Comparison of ENCODE assay signal across 25 mouse cellular contexts in the genomic region with DNA sequence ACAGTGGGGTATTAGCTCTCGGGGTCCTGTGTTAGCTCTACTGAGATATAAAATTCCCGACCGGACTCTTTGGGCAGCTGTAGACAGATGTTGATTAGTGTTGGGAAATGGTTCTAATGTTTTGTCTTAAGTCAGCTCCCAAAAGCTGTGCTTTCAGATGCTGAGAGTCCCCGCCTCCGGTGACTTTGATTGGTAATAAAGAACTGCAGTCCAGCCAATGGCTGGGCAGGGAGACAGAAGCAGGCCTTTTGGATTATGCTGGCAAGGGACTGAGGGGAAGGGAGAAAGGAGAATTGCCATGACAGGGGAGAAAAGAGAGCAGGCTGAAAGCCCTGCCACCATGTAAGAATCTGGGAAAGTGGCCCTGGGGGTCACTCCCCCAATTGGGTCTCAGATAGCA.
DNase-seq lines count a peak whose midpoint lies in the region; ATAC-seq and TF ChIP-seq lines count a peak whose summit lies in the region.
"Had no signal": no experiment of that assay in that cellular context is flagged by ENCODE, and none has a peak within 500 bp of the region (broad histone marks: within the 10 kb centered on the region; RNA-seq: fewer than 3 reads in every experiment).

No protein-coding gene starts in this region.

- peak; percentile 23 for DNase-seq in embryonic facial prominence, embryonic 11.5 days (ENCODE audit: low spot score)
- DNase-seq in embryonic facial prominence, embryonic 10.5 days (ENCODE audit: low spot score) = no peak
- DNase-seq in kidney, postnatal 0 days (ENCODE audit: low spot score) = peak; percentile 29
- DNase-seq in kidney, postnatal 36 days = no peak
- peak; percentile 37 for DNase-seq in lung, postnatal 0 days (ENCODE audit: low spot score)
- no peak for DNase-seq in lung, adult 18-20 months
- DNase-seq in brain, embryonic 14.5 days (ENCODE audit: low read depth) = peak; percentile 37
- DNase-seq in adipocyte (ENCODE audit: low spot score) = no peak
- DNase-seq: adrenal gland, adult 2 months; adrenal gland, postnatal 25 days; cerebellum, adult 2 months; cerebellum, postnatal 10 days; forebrain, postnatal 0 days; gastrocnemius, postnatal 14 days; heart, adult 2 months; heart, postnatal 14 days had no signal

- TF ChIP-seq EP300 in lung, postnatal 0 days (IDR thresholded peaks at IDR 0.05) = no peak

- no peak for ATAC-seq in embryonic facial prominence, embryonic 11.5 days (replicated peaks; ENCODE audit: insufficient number of reproducible peaks, low FRiP score, low TSS enrichment, low read depth)
- no peak for ATAC-seq in kidney, postnatal 0 days (replicated peaks; ENCODE audit: low FRiP score, low read depth)
- no peak for ATAC-seq in lung, postnatal 0 days
- ATAC-seq: activated CD4-positive, CD25-positive, alpha-beta regulatory T cell, adult 4 months; forebrain, postnatal 0 days; hindbrain, postnatal 0 days; Patski had no signal

- no peak overlapping the region for H3K4me3 ChIP-seq in embryonic facial prominence, embryonic 11.5 days (ENCODE audit: low read depth, low read length)
- no peak overlapping the region for H3K4me3 ChIP-seq in embryonic facial prominence, embryonic 10.5 days
- no peak overlapping the region for H3K4me3 ChIP-seq in kidney, postnatal 0 days (replicated peaks; ENCODE audit: low read depth, low read length)
- H3K4me3 ChIP-seq in lung, postnatal 0 days (ENCODE audit: low read depth, low read length) = no peak overlapping the region
- H3K4me3 ChIP-seq: embryonic facial prominence, embryonic 12.5 days; forebrain, embryonic 12.5 days; heart, adult 2 months; heart, embryonic 15.5 days; hindbrain, embryonic 13.5 days had no signal

- no peak for TF ChIP-seq POLR2A in brain, embryonic 14.5 days (IDR thresholded peaks at IDR 0.05; ENCODE audit: borderline replicate concordance, extremely low read depth, insufficient read depth, insufficient read length, poor library complexity, severe bottlenecking)

- H3K9me3 ChIP-seq in embryonic facial prominence, embryonic 11.5 days (replicated peaks; ENCODE audit: control insufficient read depth, low read length) = no peaks in the 10 kb centered on the region
- no peaks in the 10 kb centered on the region for H3K9me3 ChIP-seq in embryonic facial prominence, embryonic 10.5 days
- no peaks in the 10 kb centered on the region for H3K9me3 ChIP-seq in kidney, postnatal 0 days (replicated peaks; ENCODE audit: low read length)
- H3K9me3 ChIP-seq in lung, postnatal 0 days (ENCODE audit: low read length) = no peaks in the 10 kb centered on the region
- H3K9me3 ChIP-seq: forebrain, embryonic 12.5 days; heart, embryonic 15.5 days; hindbrain, embryonic 13.5 days had no signal

- TF ChIP-seq CTCF in kidney, postnatal 0 days (IDR thresholded peaks at IDR 0.05; ENCODE audit: low read depth) = no peak
- no peak for TF ChIP-seq CTCF in lung, postnatal 0 days (IDR thresholded peaks at IDR 0.05)
- TF ChIP-seq CTCF in brain, embryonic 14.5 days (IDR thresholded peaks at IDR 0.05; ENCODE audit: borderline replicate concordance, extremely low read depth, insufficient read depth, insufficient read length) = no peak

- 63% methylated on average over 5 of the region's 5 CpGs for WGBS in embryonic facial prominence, embryonic 11.5 days
- 60% methylated on average over 5 of the region's 5 CpGs for WGBS in embryonic facial prominence, embryonic 10.5 days
- WGBS in kidney, postnatal 0 days = 44% methylated on average over 5 of the region's 5 CpGs
- 52% methylated on average over 5 of the region's 5 CpGs for WGBS in lung, postnatal 0 days

- H3K36me3 ChIP-seq in embryonic facial prominence, embryonic 11.5 days (replicated peaks; ENCODE audit: control insufficient read depth, insufficient read depth, low read depth, low read length) = no peaks in the 10 kb centered on the region
- H3K36me3 ChIP-seq in embryonic facial prominence, embryonic 10.5 days (replicated peaks) = no peaks in the 10 kb centered on the region
- no peaks in the 10 kb centered on the region for H3K36me3 ChIP-seq in kidney, postnatal 0 days (ENCODE audit: insufficient read depth, low read length)
- H3K36me3 ChIP-seq in lung, postnatal 0 days (ENCODE audit: insufficient read depth, low read length) = no peaks in the 10 kb centered on the region
- H3K36me3 ChIP-seq: embryonic facial prominence, embryonic 12.5 days; forebrain, embryonic 12.5 days; heart, embryonic 15.5 days; hindbrain, embryonic 13.5 days had no signal

- no peak overlapping the region for H3K27ac ChIP-seq in embryonic facial prominence, embryonic 11.5 days (replicated peaks; ENCODE audit: low read depth, low read length)
- no peak overlapping the region for H3K27ac ChIP-seq in embryonic facial prominence, embryonic 10.5 days (replicated peaks)
- no peak overlapping the region for H3K27ac ChIP-seq in kidney, postnatal 0 days
- no peak overlapping the region for H3K27ac ChIP-seq in lung, postnatal 0 days (ENCODE audit: low read length)
- H3K27ac ChIP-seq: embryonic facial prominence, embryonic 12.5 days; forebrain, embryonic 12.5 days; heart, adult 2 months; heart, embryonic 15.5 days; hindbrain, embryonic 13.5 days; hindbrain, postnatal 0 days had no signal

- H3K9ac ChIP-seq in embryonic facial prominence, embryonic 11.5 days (replicated peaks; ENCODE audit: low read length) = no peak overlapping the region
- H3K9ac ChIP-seq in kidney, postnatal 0 days (ENCODE audit: low read depth, low read length) = no peak overlapping the region
- no peak overlapping the region for H3K9ac ChIP-seq in lung, postnatal 0 days (replicated peaks; ENCODE audit: low read depth)
- H3K9ac ChIP-seq: embryonic facial prominence, embryonic 12.5 days; forebrain, embryonic 12.5 days; forebrain, postnatal 0 days; heart, embryonic 15.5 days; hindbrain, embryonic 13.5 days had no signal

- no peaks in the 10 kb centered on the region for H3K27me3 ChIP-seq in embryonic facial prominence, embryonic 11.5 days (ENCODE audit: control insufficient read depth, insufficient read depth, low read length)
- H3K27me3 ChIP-seq in embryonic facial prominence, embryonic 10.5 days (replicated peaks; ENCODE audit: low read depth, poor library complexity, severe bottlenecking) = no peaks in the 10 kb centered on the region
- no peaks in the 10 kb centered on the region for H3K27me3 ChIP-seq in kidney, postnatal 0 days (ENCODE audit: insufficient read depth, low read length)
- H3K27me3 ChIP-seq in lung, postnatal 0 days (replicated peaks; ENCODE audit: insufficient read depth, low read length) = no peaks in the 10 kb centered on the region
- H3K27me3 ChIP-seq: CH12.LX; embryonic facial prominence, embryonic 12.5 days; forebrain, embryonic 12.5 days; heart, embryonic 15.5 days; hindbrain, embryonic 13.5 days; Patski had no signal

- H3K4me1 ChIP-seq in embryonic facial prominence, embryonic 11.5 days (ENCODE audit: control insufficient read depth, insufficient read depth, low read length) = no peaks in the 10 kb centered on the region
- H3K4me1 ChIP-seq in embryonic facial prominence, embryonic 10.5 days = 0 out of 2 replicates have a peak, but pooled peaks cover 3% of the 10 kb centered on the region
- no peaks in the 10 kb centered on the region for H3K4me1 ChIP-seq in kidney, postnatal 0 days (replicated peaks; ENCODE audit: insufficient read depth, low read length)
- H3K4me1 ChIP-seq in lung, postnatal 0 days (ENCODE audit: insufficient read depth, low read depth, low read length) = no peaks in the 10 kb centered on the region
- H3K4me1 ChIP-seq: embryonic facial prominence, embryonic 12.5 days; forebrain, embryonic 12.5 days; heart, embryonic 15.5 days; hindbrain, embryonic 13.5 days had no signal

- H3K4me2 ChIP-seq in embryonic facial prominence, embryonic 11.5 days (ENCODE audit: low read depth, low read length) = no peak overlapping the region
- no peak overlapping the region for H3K4me2 ChIP-seq in kidney, postnatal 0 days (ENCODE audit: low read length)
- no peak overlapping the region for H3K4me2 ChIP-seq in lung, postnatal 0 days (replicated peaks; ENCODE audit: low read depth, low read length)
- H3K4me2 ChIP-seq: embryonic facial prominence, embryonic 12.5 days; forebrain, embryonic 12.5 days; heart, embryonic 11.5 days; heart, embryonic 15.5 days; hindbrain, embryonic 13.5 days had no signal

Comparison
In these comparisons a context has a peak if more than half of its experiments do, and no peak if none do; other contexts are left out.
1. DNase-seq: peak in embryonic facial prominence, embryonic 11.5 days (single experiment), kidney, postnatal 0 days (single experiment), lung, postnatal 0 days (single experiment) and brain, embryonic 14.5 days (single experiment); none in embryonic facial prominence, embryonic 10.5 days (single experiment), kidney, postnatal 36 days (0 of 2), lung, adult 18-20 months (0 of 2) and adipocyte (single experiment).